Mouse (Mus musculus): ENCODE measurements around the gene Snph.
"Not testable (repeated sequence)": the region's sequence is repeated elsewhere in the genome, so short reads cannot be mapped to it uniquely, and the experiment has no call there.

The Snph gene

DNA sequence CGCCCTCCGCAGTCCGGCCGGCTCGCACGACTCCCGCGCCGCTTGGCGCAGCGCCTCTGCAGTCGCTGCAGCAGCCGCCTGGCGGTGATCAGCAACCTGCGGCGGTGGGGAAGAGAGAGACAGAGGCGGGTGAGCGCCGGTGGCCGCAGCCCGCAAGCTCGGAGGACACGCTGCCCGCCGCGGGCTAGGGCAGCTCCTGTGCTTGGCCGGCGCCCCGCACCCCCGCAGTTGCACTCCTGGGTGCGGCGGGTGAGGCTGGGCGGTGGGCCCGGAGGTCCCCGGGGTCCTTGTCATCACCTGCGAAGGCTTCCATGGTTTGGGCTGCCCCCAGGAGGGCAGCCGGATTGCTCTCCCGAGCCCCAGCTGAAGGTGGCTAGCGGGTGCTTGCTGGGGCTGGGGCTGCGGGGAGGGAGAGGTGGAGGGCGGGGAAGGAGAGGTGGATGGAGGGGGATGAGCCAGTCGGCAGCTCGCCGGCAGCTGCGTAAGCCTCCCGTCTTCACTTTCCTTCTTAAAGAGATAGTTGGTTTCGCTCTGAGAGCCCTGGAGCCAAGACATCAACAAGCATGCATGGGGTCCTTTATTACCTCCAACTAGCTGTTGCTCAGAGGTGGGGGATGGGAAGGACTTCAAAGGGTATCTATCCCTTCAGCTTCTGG lies at the start of gene Snph:
Gene Snph, minus strand, starts transcription at position 435 of the 656 bp plus-strand sequence.
- peak; percentile 49 to 56 for DNase-seq (ENCODE audit: low spot score in 2 of 2)

DNA sequence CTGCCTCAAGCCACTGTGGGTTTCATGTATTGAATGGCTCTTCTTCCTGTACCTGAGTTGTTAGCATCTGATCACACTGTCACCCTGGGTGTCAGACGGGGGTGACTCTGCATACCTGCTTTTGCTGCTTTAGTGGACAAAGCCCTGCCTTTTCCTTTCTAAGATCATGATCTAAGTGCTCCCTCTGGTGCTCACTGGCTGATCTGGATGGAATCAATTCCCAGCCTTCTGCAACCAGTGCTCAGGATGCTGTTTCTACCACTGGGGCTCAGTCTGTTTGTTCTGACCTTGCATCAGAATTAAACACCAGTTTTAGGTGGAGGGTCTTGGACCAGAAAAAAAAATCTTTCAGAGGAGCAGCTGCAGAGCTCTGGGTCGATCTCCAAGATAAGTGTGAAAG lies 43.8 kb upstream of the Snph start:
- no peak for DNase-seq (ENCODE audit: low spot score in 2 of 2)

DNA sequence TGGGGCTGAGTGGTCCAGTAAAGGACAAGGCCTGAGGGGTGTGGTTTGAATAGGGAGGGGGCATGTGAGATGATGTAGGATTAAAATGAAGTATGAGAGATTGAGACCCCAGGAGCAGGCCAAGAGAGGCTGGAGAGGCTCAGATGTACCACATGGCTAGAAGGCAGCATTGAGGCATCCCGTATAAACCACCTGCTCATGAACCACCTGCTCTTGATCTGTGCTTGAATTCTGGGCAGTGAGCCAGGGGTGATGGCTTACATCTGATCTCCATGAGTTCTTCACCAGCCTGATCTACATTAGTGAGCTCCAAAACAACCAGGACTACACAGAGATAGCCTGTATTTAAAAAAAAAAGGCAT lies 38.6 kb upstream of the Snph start:
- no peak for DNase-seq (ENCODE audit: low spot score in 2 of 2)

DNA sequence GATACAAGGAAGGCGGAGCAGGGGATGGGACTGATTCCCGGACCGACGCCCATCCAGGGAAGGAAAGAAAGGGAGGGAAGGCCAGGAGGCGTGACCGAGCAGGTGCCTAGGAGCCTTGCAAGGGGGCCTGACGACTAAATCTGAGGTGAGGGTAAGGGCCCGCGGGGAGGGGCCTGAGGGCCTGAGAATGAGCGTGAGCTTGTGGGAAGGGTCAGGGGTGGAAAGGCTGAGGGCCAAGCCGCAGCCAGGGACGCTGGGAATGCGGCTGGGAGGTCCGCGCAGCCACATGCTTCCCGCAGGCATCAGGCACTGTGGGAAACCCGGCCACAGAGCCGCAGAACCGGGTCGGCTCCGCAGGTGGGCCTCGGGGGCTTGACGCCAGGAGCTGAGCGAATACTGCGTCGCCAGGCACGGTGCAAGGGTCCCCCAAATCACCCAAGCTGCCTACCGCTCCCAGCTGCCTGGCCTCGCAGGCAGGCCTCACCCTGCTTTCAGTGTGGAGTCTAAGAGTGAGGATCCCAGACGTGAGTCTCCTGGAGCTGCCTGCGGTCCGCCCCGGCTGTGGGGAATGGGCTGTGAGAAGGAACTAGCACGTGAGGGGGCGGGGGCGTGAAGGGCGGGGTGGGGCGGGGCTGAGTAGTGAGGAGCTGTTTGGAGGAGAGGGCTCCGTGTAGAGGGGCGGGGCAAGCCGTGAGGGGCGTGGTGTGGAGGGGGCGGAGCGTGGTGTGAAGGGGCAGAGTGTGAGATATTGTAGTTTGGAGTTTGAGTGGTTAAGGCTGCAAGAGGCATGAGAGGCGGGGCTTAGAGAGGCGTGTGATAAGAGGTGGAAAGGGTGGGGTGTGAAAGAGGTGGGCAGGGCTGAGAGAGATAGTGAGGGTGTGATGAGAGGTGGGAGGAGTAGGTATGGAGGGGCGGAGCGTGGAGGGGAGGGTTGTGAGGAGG lies 37.9 kb upstream of the Snph start:
- DNase-seq (ENCODE audit: low spot score in 2 of 2), result no peak

- DNase-seq (ENCODE audit: low spot score in 2 of 2), result no peak
Measured at GRCm38 (mm10) chr2:151668433-151668832, 36.0 kb upstream of the Snph start, which contains the start of gene Rad21l. Gene Rad21l, minus strand, starts transcription at chr2:151668533.

DNA sequence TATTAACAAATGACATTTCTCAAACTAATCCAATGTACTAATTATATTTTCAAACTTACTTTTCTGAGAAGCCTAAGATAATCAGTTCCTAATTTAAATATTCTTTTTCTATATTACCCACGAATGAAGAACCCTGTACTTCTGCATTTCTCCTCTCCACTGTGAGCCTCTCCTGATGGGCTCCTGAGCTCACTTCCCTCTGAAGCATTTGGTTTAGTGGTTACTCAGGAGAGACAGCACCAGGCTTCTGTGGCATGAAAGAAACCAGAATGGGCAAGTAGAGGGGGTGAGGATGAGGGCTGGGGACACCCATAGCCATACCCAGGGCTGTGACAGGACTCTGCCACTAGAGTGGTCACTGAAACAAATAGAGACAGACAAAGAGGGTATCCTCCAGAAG lies 19.7 kb upstream of the Snph start:
- no peak for DNase-seq (ENCODE audit: low spot score in 2 of 2)

DNA sequence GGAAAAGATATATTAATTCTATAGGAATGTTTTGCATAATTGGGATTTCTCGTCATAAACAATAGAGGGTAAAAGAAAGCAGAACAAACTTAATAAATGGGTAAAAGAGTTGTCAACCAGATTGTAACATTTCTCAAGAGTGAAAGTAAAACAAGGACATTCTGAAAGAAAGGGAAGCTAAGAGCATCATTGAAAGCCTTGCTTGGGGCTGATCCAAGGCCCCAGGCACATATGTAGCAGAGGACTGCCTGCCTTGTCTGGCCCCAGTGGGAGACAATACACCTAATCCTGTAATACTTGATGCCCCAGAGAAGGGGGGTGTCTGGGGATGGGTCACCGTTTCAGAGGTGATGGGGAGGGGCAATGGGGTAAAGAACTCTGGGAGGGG lies 3.6 kb upstream of the Snph start:
- DNase-seq (ENCODE audit: low spot score in 2 of 2), result no peak

DNA sequence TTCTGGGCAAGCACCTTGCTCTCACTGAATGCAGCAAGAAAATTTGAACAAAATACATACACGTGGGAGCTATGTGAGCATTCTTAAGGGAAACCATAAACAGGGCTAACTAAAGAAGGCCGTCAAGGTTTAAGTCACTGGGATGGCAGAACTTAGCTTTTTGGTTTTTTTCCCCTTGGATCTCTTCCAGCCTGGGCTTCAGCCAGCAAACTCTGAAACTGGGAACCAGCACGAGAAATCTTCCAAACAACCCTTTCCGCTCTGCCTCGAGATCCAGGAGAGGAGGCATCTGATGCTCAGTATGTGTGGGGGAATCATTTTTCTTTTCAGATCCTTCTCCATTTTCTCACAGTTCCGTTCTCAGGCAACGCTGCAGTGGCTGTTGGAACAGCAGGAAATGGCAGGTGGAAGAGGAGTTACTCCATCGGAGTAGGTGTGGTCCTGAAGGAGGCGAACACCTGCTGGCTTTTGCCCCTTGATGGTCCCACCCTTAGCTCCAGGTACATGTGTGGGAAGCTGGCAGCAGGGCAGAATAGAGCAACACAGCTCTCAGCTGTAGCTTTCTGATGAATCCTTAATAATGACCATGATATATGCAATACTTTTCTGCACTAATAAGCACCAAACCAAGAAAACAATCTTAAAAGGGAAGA lies 3.1 kb upstream of the Snph start:
- no peak for DNase-seq (ENCODE audit: low spot score in 2 of 2)

GRCm38 (mm10) chr2:151634903-151635302 lies 2.5 kb upstream of the Snph start:
- DNase-seq (ENCODE audit: low spot score in 2 of 2), result no peak

DNA sequence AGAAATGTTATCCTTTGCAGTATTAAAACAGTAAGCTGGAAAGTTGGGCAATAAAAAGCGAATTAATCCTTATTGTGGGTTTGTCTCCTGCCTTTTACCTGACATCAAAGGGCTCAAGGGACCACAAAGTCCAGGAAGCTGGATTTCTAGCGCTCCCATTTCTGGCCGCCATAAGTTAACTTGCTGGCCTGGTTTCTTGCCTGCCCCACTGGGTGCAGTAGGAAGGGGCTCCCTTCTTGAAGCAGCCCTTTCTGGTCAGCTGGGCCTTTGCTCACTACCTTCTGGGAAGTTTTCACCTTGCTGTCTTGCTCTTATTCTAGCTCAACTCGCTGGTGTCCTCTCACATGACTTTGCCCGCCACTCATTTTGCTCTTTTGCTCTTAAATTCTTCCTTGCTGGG lies 589 bp upstream of the Snph start:
- DNase-seq (ENCODE audit: low spot score in 2 of 2), result no peak

GRCm38 (mm10) chr2:151631406-151632158 lies 811 bp downstream of the Snph start:
- peak in 1 of 2 experiments; percentile 3 for DNase-seq (ENCODE audit: low spot score in 2 of 2)

DNA sequence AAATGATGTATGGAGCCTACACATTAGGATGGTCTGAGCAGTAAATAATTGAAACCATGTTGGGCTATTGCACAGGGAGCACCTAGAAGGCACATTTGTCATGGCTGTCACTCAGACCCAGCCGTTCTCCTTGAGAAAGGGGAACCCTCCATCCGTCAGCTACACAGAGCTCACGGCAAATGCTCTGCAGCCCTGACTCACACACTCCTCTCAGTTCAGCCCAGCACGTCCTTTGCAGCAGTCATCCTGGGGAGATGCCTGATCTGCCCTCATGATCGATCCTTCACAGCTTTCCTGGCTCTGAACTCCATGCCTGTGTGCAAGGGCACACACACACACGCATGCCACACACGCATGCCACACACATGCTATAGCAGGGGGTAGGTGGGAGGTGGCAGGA lies 3.1 kb downstream of the Snph start:
- no peak for DNase-seq (ENCODE audit: low spot score in 2 of 2)

GRCm38 (mm10) chr2:151628011-151628410 lies 4.4 kb downstream of the Snph start:
- no peak for DNase-seq (ENCODE audit: low spot score in 2 of 2)

DNA sequence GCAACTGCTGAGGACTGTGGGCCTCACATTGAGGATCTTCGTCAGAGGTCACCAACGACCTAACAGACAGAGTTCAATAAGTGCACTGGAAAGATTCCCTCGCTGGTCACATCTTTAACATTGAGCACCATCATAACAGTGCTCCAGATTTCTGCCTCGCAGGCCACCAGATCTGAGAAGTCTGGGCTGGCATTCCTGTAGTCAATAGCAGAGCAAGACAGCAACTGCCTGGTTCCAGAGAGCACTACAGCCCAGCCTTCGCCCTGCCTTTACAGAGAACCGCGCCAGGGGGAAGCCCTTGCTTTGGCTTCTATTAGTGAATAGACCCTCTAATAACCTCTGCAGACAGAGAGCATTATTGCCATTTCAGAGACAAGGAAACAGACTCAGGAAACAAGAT lies 6.1 kb downstream of the Snph start:
- no peak for DNase-seq (ENCODE audit: low spot score in 2 of 2)

- DNase-seq (ENCODE audit: low spot score in 2 of 2), result no peak
Measured at GRCm38 (mm10) chr2:151623776-151624175, 8.6 kb downstream of the Snph start.

DNA sequence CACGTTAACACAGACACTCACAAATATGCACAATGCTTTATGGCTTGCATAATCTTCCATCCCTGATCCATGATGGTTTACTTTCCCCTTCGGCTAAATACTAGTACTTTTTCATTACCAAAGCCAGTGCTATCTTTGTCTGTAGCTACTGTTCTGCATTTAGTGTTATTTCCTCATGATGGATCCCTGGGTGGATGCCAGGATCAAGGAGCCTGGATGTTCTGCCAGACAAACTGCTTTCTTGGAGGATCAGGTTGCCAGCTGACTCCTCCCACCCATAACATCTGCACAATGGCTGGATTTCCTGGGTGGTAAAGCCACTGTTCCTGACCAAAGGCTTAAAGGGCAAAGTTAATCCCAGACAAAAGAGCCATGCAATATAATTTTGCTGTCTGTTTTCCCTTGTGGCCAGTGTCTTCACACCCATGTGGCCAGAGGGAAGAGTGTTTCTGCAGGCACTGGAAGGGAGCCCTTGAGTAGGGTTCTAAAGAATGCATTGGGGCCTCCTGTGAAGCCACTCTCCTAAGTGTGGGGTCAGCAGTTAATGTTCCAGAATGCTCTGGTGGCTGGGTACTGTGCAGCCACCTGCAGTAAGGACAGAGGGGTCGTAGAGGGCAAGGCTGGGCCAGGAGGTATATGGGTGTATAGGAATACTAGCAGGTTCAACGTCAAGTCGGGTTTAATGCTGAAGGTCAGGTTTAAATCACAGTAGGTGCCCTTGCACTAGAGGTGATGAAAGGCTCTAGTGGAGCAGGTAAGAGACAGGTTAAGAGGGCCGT lies 15.7 kb downstream of the Snph start:
- no peak for DNase-seq (ENCODE audit: low spot score in 2 of 2)

- not testable (repeated sequence) for DNase-seq (ENCODE audit: low spot score in 2 of 2)
Measured at GRCm38 (mm10) chr2:151615779-151616178, 16.6 kb downstream of the Snph start.

DNA sequence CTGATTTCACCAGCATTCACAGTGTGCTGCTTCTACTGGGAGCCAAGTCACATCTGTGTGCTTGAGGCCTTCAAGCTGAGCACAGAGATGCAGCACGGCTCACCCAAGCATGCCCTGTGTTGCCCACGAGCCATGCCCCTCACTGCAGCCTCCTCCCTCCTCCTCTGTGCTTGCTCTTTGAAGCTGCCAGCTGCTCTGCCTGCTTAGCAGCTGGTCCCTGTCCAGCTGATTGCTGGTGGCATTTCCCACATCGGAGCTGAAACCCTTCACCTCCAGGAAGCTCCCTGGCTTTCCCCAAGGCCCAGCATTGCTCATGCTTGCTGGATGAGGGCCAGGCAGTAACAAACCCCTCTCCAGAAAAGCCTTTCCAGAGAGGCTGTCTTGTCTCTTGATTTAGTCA lies 22.4 kb downstream of the Snph start:
- no peak for DNase-seq (ENCODE audit: low spot score in 2 of 2)

GRCm38 (mm10) chr2:151608435-151608834 lies 24.0 kb downstream of the Snph start:
- no peak for DNase-seq (ENCODE audit: low spot score in 2 of 2)

DNA sequence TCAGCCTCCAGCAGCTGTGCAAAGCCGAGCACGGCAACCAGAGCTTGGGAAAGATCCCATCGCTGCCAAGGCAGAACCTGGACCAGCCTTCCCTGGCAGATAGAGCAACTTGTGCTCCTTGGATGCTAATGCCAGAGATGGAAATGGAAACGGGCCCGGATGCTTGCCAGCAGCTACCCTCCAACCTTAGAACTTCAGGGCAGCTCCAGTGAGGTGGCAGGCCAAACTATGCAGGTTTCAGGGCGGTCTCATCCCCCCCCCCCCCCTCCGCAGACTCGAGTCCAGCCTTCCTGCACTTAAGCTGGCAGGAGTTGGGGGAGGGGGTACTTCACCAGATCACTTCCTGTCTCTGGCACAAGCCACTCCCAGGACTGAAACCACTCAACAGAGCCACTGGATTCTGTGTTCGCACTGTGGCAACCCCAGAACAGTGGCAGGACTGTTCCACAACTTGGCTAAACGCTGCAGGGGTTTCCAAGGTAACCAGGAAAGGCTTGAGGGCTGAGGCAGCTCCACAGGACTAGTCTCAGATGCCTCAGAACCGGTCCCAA lies 26.9 kb downstream of the Snph start:
- DNase-seq (ENCODE audit: low spot score in 2 of 2), result no peak

DNA sequence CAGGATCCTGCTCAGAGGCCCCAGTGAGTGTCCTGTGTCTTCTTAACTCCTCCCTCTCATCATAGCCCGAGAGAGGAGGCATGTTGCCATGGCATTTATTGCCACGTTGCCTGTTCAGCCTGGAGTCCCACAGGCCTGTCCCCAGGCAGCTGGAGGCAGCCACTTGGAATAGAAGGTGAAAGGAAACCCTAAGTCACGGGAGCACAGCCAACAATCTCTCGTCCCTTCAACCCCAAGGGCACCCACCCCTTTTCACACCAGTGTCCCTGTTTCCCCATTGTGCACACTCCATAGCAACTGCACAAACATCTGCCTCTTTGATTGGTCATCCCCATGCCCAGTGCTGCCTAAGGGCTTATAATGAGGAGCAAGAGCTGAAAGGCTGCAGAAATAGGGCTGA lies 28.8 kb downstream of the Snph start:
- DNase-seq (ENCODE audit: low spot score in 2 of 2), result no peak
